Mouse (Mus musculus) midbrain, embryonic 14.5 days (tissue): ENCODE data around the gene Pik3r2. TPM values are rescaled to one million over a fixed set of nuclear protein-coding genes. Genes with fewer than 3 reads are reported as not detected.
A peak's percentile ranks its signal among the peaks of the same experiment; 100 is the strongest.

Experiments used
- ATAC-seq: fragments of 200-750 bp; cut with Nextera tagmentation; 2 replicates; pipeline ENCODE4 v1.8.0; 2017; ENCODE audit warnings: moderate number of reproducible peaks, moderate library complexity; ENCODE audit not compliant: low FRiP score, low TSS enrichment
- DNase-seq: peaks from one replicate; pipeline ENCODE4 v3.0.0-alpha.2; 2015
- H3K27ac ChIP-seq: fragments of 300-500 bp; sonication (generic); replicated peaks from 2 replicates; pipeline ENCODE4 v1.5.1; 2014; ENCODE audit warnings: mild to moderate bottlenecking, low read depth, low read length, moderate library complexity
- H3K27me3 ChIP-seq: fragments of 300-500 bp; sonication (generic); 2 replicates; pipeline ENCODE4 v1.6.1; 2014; ENCODE audit warnings: low read length, control low read depth, mixed read lengths; ENCODE audit not compliant: control insufficient read depth, insufficient read depth
- H3K36me3 ChIP-seq: fragments of 300-500 bp; sonication (generic); 2 replicates; pipeline ENCODE4 v1.6.1; 2014; ENCODE audit warnings: low read length, control low read depth; ENCODE audit not compliant: control insufficient read depth, insufficient read depth
- H3K4me1 ChIP-seq: fragments of 300-500 bp; sonication (generic); 2 replicates; pipeline ENCODE4 v1.6.1; 2014; ENCODE audit warnings: mild to moderate bottlenecking, antibody characterized with exemption, low read length, control low read depth; ENCODE audit not compliant: control insufficient read depth, insufficient read depth
- H3K4me2 ChIP-seq: fragments of 300-500 bp; sonication (generic); 2 replicates; pipeline ENCODE4 v1.6.1; 2014; ENCODE audit warnings: mild to moderate bottlenecking, low read length, moderate library complexity
- H3K4me3 ChIP-seq: fragments of 300-500 bp; sonication (generic); replicated peaks from 2 replicates; pipeline ENCODE4 v1.5.1; 2014; ENCODE audit warnings: low read depth, low read length
- H3K9ac ChIP-seq: fragments of 300-500 bp; sonication (generic); replicated peaks from 2 replicates; pipeline ENCODE4 v1.6.1; 2014; ENCODE audit warnings: mild to moderate bottlenecking, low read length, moderate library complexity
- H3K9me3 ChIP-seq: fragments of 300-500 bp; sonication (generic); 2 replicates; pipeline ENCODE4 v1.6.1; 2016; ENCODE audit warnings: low read length, control low read depth, mixed read lengths; ENCODE audit not compliant: control insufficient read depth
- WGBS: fragments of 180-500 bp; shearing (Covaris S2); extraction: QIAGEN DNeasy Blood & Tissue Kit; methylation state at CpG from one replicate; pipeline ENCODE4 v1.1.7; 2014; 5-methylcytosine and 5-hydroxymethylcytosine counted together
- polyA plus RNA-seq: library from polyadenylated mRNA; unstranded; fragments of >200 nt; fragmentation: Nextera tagmentation; extraction: Ambion mirVana; gene quantifications from 2 replicates; pipeline ENCODE4 v1.2.1, GENCODE M21; 2014

Gene Pik3r2
- polyA plus RNA-seq, 1 experiment from 2014 or later, result 79.2 TPM

- Histone ChIP-seq H3K9ac (no peak overlapping the region), H3K27me3 (peaks cover 28% of the 10 kb centered on the region)
- DNase-seq, result no peak
These were observed 29.8 kb downstream of the Pik3r2 start for GRCm38 (mm10) chr8:70746676-70747075.

GRCm38 (mm10) chr8:70745691-70746220 is 30.8 kb downstream of the Pik3r2 start:
- peaks cover 28% of the 10 kb centered on the region for H3K27me3 ChIP-seq
- H3K27ac ChIP-seq, result no peak overlapping the region
- H3K36me3 ChIP-seq, result no peaks in the 10 kb centered on the region
- no peak overlapping the region for H3K4me2 ChIP-seq
- WGBS, result 53% methylated on average over 19 of the region's 19 CpGs
- no peaks in the 10 kb centered on the region for H3K9me3 ChIP-seq
- DNase-seq (no peak), ATAC-seq (no peak)
- no peak overlapping the region for H3K9ac ChIP-seq
- H3K4me3 ChIP-seq, result no peak overlapping the region
- H3K4me1 ChIP-seq, result 0 out of 2 replicates have a peak, but pooled peaks cover 3% of the 10 kb centered on the region

More at GRCm38 (mm10) chr8:70746676-70747075, 29.8 kb downstream of the Pik3r2 start:
- no peaks in the 10 kb centered on the region for H3K9me3 ChIP-seq
- 80% methylated on average over 9 of the region's 9 CpGs for WGBS
- H3K4me2 ChIP-seq, result no peak overlapping the region
- H3K4me3 ChIP-seq, result no peak overlapping the region
- H3K27ac ChIP-seq, result no peak overlapping the region
- 0 out of 2 replicates have a peak, but pooled peaks cover 3% of the 10 kb centered on the region for H3K4me1 ChIP-seq
- H3K36me3 ChIP-seq, result no peaks in the 10 kb centered on the region
- no peak for ATAC-seq

- H3K4me2 ChIP-seq, result peak overlapping the region; percentile 52; the same call in 1 of the 2 replicates
These were observed 31.7 kb downstream of the Pik3r2 start for GRCm38 (mm10) chr8:70744806-70745205.

GRCm38 (mm10) chr8:70743656-70744590 is 32.6 kb downstream of the Pik3r2 start:
- ATAC-seq (no peak; the same call in 1 of the 2 replicates), DNase-seq (peak; percentile 60)
- Histone ChIP-seq H3K36me3 (no peaks in the 10 kb centered on the region), H3K9ac (peak overlapping the region; percentile 34), H3K4me2 (peak overlapping the region; percentile 52), H3K27me3 (peaks cover 28% of the 10 kb centered on the region), H3K4me3 (peak overlapping the region; percentile 29), H3K27ac (no peak overlapping the region), H3K4me1 (0 out of 2 replicates have a peak, but pooled peaks cover 3% of the 10 kb centered on the region), H3K9me3 (no peaks in the 10 kb centered on the region)
- WGBS, result 6% methylated on average over 48 of the region's 48 CpGs

More at GRCm38 (mm10) chr8:70744806-70745205, 31.7 kb downstream of the Pik3r2 start:
- 59% methylated on average over 11 of the region's 11 CpGs for WGBS
- Histone ChIP-seq H3K36me3 (no peaks in the 10 kb centered on the region), H3K9ac (no peak overlapping the region), H3K4me1 (0 out of 2 replicates have a peak, but pooled peaks cover 3% of the 10 kb centered on the region), H3K9me3 (no peaks in the 10 kb centered on the region), H3K27ac (no peak overlapping the region), H3K27me3 (peaks cover 28% of the 10 kb centered on the region), H3K4me3 (no peak overlapping the region)
- DNase-seq (no peak), ATAC-seq (no peak)

GRCm38 (mm10) chr8:70742981-70743655 is 33.4 kb downstream of the Pik3r2 start:
- H3K4me2 ChIP-seq, result peak overlapping the region; percentile 52
- no peak for ATAC-seq
- 0 out of 2 replicates have a peak, but pooled peaks cover 3% of the 10 kb centered on the region for H3K4me1 ChIP-seq
- peaks cover 28% of the 10 kb centered on the region for H3K27me3 ChIP-seq
- no peaks in the 10 kb centered on the region for H3K36me3 ChIP-seq
- no peak overlapping the region; the same call in 1 of the 2 replicates for H3K4me3 ChIP-seq
- 2% methylated on average over 37 of the region's 38 CpGs for WGBS
- DNase-seq, result no peak
- H3K9ac ChIP-seq, result peak overlapping the region; percentile 18
- no peak overlapping the region for H3K27ac ChIP-seq
- H3K9me3 ChIP-seq, result no peaks in the 10 kb centered on the region

GRCm38 (mm10) chr8:70742176-70742575 is 34.3 kb downstream of the Pik3r2 start:
- H3K4me2 ChIP-seq, result no peak overlapping the region
- 81% methylated on average over 11 of the region's 11 CpGs for WGBS
- no peak for DNase-seq
- H3K9me3 ChIP-seq, result no peaks in the 10 kb centered on the region
- no peak overlapping the region for H3K4me3 ChIP-seq
- H3K27me3 ChIP-seq, result peaks cover 28% of the 10 kb centered on the region
- no peak overlapping the region for H3K9ac ChIP-seq
- 0 out of 2 replicates have a peak, but pooled peaks cover 3% of the 10 kb centered on the region for H3K4me1 ChIP-seq
- 0 out of 2 replicates have a peak, but pooled peaks have one; percentile 39 for ATAC-seq
- no peak overlapping the region for H3K27ac ChIP-seq
- no peaks in the 10 kb centered on the region for H3K36me3 ChIP-seq

GRCm38 (mm10) chr8:70741661-70742060 is 34.9 kb downstream of the Pik3r2 start:
- no peaks in the 10 kb centered on the region for H3K36me3 ChIP-seq
- peaks cover 28% of the 10 kb centered on the region for H3K27me3 ChIP-seq
- WGBS, result 67% methylated on average over 5 of the region's 5 CpGs
- H3K9me3 ChIP-seq, result no peaks in the 10 kb centered on the region
- DNase-seq (no peak), ATAC-seq (peak; percentile 10; the same call in 1 of the 2 replicates)
- no peak overlapping the region for H3K9ac ChIP-seq
- H3K4me1 ChIP-seq, result 0 out of 2 replicates have a peak, but pooled peaks cover 3% of the 10 kb centered on the region
- no peak overlapping the region for H3K4me2 ChIP-seq
- H3K4me3 ChIP-seq, result no peak overlapping the region
- no peak overlapping the region for H3K27ac ChIP-seq

GRCm38 (mm10) chr8:70738211-70738610 is 38.3 kb downstream of the Pik3r2 start:
- Histone ChIP-seq H3K27ac (no peak overlapping the region), H3K9ac (no peak overlapping the region), H3K4me1 (0 out of 2 replicates have a peak, but pooled peaks cover under 1% of the 10 kb centered on the region), H3K4me2 (no peak overlapping the region), H3K36me3 (no peaks in the 10 kb centered on the region), H3K4me3 (no peak overlapping the region), H3K27me3 (peaks cover 11% of the 10 kb centered on the region), H3K9me3 (no peaks in the 10 kb centered on the region)
- DNase-seq (no peak), ATAC-seq (no peak)
- 75% methylated on average over 3 of the region's 3 CpGs for WGBS
